Mouse (Mus musculus): ENCODE data around the gene Adamts13. TPM values are rescaled to one million over a fixed set of nuclear protein-coding genes. Genes with fewer than 3 reads are reported as not detected.

Adamts13 gene
- polyA plus RNA-seq, 1 experiment from 2014 or later, result 0.22 TPM

- no peaks in the 10 kb centered on the region for H3K4me1 ChIP-seq
- H3K9me3 ChIP-seq, result no peaks in the 10 kb centered on the region
- H3K9ac ChIP-seq (replicated peaks), result no peak overlapping the region
- WGBS, result 81% methylated on average over 4 of the region's 4 CpGs
- no peaks in the 10 kb centered on the region for H3K36me3 ChIP-seq
- no peak overlapping the region for H3K4me2 ChIP-seq (replicated peaks)
- ATAC-seq (replicated peaks), result no peak
- no peak overlapping the region for H3K4me3 ChIP-seq
- H3K27ac ChIP-seq (replicated peaks), result no peak overlapping the region
- H3K27me3 ChIP-seq, result no peaks in the 10 kb centered on the region
These were observed 71.0 kb downstream of the Adamts13 start for GRCm38 (mm10) chr2:27044166-27044565.

GRCm38 (mm10) chr2:27044641-27045040, 71.4 kb downstream of the Adamts13 start:
- no peak for ATAC-seq (replicated peaks)
- Histone ChIP-seq H3K27me3 (no peaks in the 10 kb centered on the region), H3K27ac (replicated peaks) (no peak overlapping the region), H3K4me2 (replicated peaks) (no peak overlapping the region), H3K9me3 (no peaks in the 10 kb centered on the region), H3K4me1 (no peaks in the 10 kb centered on the region), H3K36me3 (no peaks in the 10 kb centered on the region), H3K9ac (replicated peaks) (no peak overlapping the region), H3K4me3 (no peak overlapping the region)
- WGBS, result 79% methylated on average over 3 of the region's 3 CpGs

- H3K27me3 ChIP-seq, result no peaks in the 10 kb centered on the region
These were observed 73.0 kb downstream of the Adamts13 start for GRCm38 (mm10) chr2:27045979-27046770.

GRCm38 (mm10) chr2:27049408-27049807, 76.2 kb downstream of the Adamts13 start:
- Histone ChIP-seq H3K4me2 (replicated peaks) (no peak overlapping the region), H3K36me3 (no peaks in the 10 kb centered on the region), H3K9ac (replicated peaks) (no peak overlapping the region), H3K9me3 (no peaks in the 10 kb centered on the region), H3K4me3 (no peak overlapping the region), H3K27ac (replicated peaks) (no peak overlapping the region), H3K27me3 (no peaks in the 10 kb centered on the region), H3K4me1 (no peaks in the 10 kb centered on the region)
- WGBS, result 38% methylated on average over 6 of the region's 6 CpGs
- no peak for ATAC-seq (replicated peaks)

More at GRCm38 (mm10) chr2:27045979-27046770, 73.0 kb downstream of the Adamts13 start:
- no peak overlapping the region for H3K4me3 ChIP-seq
- H3K27ac ChIP-seq (replicated peaks), result no peak overlapping the region
- ATAC-seq (replicated peaks), result no peak
- no peak overlapping the region for H3K4me2 ChIP-seq (replicated peaks)
- no peaks in the 10 kb centered on the region for H3K9me3 ChIP-seq
- H3K9ac ChIP-seq (replicated peaks), result no peak overlapping the region
- 69% methylated on average over 8 of the region's 8 CpGs for WGBS
- H3K4me1 ChIP-seq, result no peaks in the 10 kb centered on the region
- H3K36me3 ChIP-seq, result no peaks in the 10 kb centered on the region

- H3K36me3 ChIP-seq, result no peaks in the 10 kb centered on the region
- H3K4me3 ChIP-seq, result no peak overlapping the region
- no peak overlapping the region for H3K27ac ChIP-seq (replicated peaks)
- WGBS, result 63% methylated on average over 4 of the region's 4 CpGs
- no peak overlapping the region for H3K4me2 ChIP-seq (replicated peaks)
- H3K9me3 ChIP-seq, result no peaks in the 10 kb centered on the region
- H3K9ac ChIP-seq (replicated peaks), result no peak overlapping the region
- ATAC-seq (replicated peaks), result no peak
- no peaks in the 10 kb centered on the region for H3K27me3 ChIP-seq
- H3K4me1 ChIP-seq, result peaks cover 3% of the 10 kb centered on the region; the same call in 1 of the 2 replicates
These were observed 85.0 kb downstream of the Adamts13 start for GRCm38 (mm10) chr2:27058251-27058650.

- Histone ChIP-seq H3K27ac (replicated peaks) (no peak overlapping the region), H3K4me2 (replicated peaks) (no peak overlapping the region), H3K4me1 (peaks cover 3% of the 10 kb centered on the region; the same call in 1 of the 2 replicates), H3K27me3 (no peaks in the 10 kb centered on the region), H3K4me3 (no peak overlapping the region), H3K36me3 (no peaks in the 10 kb centered on the region), H3K9me3 (no peaks in the 10 kb centered on the region), H3K9ac (replicated peaks) (no peak overlapping the region)
- no peak for ATAC-seq (replicated peaks)
- WGBS, result 50% methylated on average over 12 of the region's 12 CpGs
These were observed 85.5 kb downstream of the Adamts13 start for GRCm38 (mm10) chr2:27058751-27059150.

GRCm38 (mm10) chr2:27059187-27059586, 86.0 kb downstream of the Adamts13 start:
- H3K4me1 ChIP-seq, result peaks cover 3% of the 10 kb centered on the region; the same call in 1 of the 2 replicates
- 80% methylated on average over 9 of the region's 9 CpGs for WGBS
- H3K36me3 ChIP-seq, result no peaks in the 10 kb centered on the region
- no peak overlapping the region for H3K4me2 ChIP-seq (replicated peaks)
- H3K9ac ChIP-seq (replicated peaks), result no peak overlapping the region
- no peak overlapping the region for H3K4me3 ChIP-seq
- H3K27me3 ChIP-seq, result no peaks in the 10 kb centered on the region
- no peak for ATAC-seq (replicated peaks)
- no peaks in the 10 kb centered on the region for H3K9me3 ChIP-seq
- no peak overlapping the region for H3K27ac ChIP-seq (replicated peaks)

Other genes starting within 250 kb of the Adamts13 start
- gene Abo, start 108.4 kb upstream of the Adamts13 start, polyA plus RNA-seq (2015; fragmentation: Nextera tagmentation; extraction: Ambion mirVana), result not detected in 2 replicates
- 27.7 and 29.7 TPM in 2 replicates for gene Surf6, start 70.5 kb upstream of the Adamts13 start, polyA plus RNA-seq (2015; fragmentation: Nextera tagmentation; extraction: Ambion mirVana)
- 177 and 184 TPM in 2 replicates for gene Med22, start 62.7 kb upstream of the Adamts13 start, polyA plus RNA-seq (2015; fragmentation: Nextera tagmentation; extraction: Ambion mirVana)
- 533 and 546 TPM in 2 replicates for gene Rpl7a, start 62.7 kb upstream of the Adamts13 start, polyA plus RNA-seq (2015; fragmentation: Nextera tagmentation; extraction: Ambion mirVana)
- 58.9 and 61.9 TPM in 2 replicates for gene Surf2, start 57.0 kb upstream of the Adamts13 start, polyA plus RNA-seq (2015; fragmentation: Nextera tagmentation; extraction: Ambion mirVana)
- gene Surf1, start 56.9 kb upstream of the Adamts13 start, polyA plus RNA-seq (2015; fragmentation: Nextera tagmentation; extraction: Ambion mirVana), result 74.0 and 77.3 TPM in 2 replicates
- 100 and 101 TPM in 2 replicates for gene Surf4, start 39.5 kb upstream of the Adamts13 start, polyA plus RNA-seq (2015; fragmentation: Nextera tagmentation; extraction: Ambion mirVana)
- 0.17 and 0.22 TPM in 2 replicates for gene Stkld1, start 39.4 kb upstream of the Adamts13 start, polyA plus RNA-seq (2015; fragmentation: Nextera tagmentation; extraction: Ambion mirVana)
- 38.4 and 38.8 TPM in 2 replicates for gene Rexo4, start 9.0 kb upstream of the Adamts13 start, polyA plus RNA-seq (2015; fragmentation: Nextera tagmentation; extraction: Ambion mirVana)
- gene Cacfd1, start 36.5 kb downstream of the Adamts13 start, polyA plus RNA-seq (2015; fragmentation: Nextera tagmentation; extraction: Ambion mirVana), result 120 and 121 TPM in 2 replicates
- 5.2 TPM in 2 replicates for gene Slc2a6, start 54.6 kb downstream of the Adamts13 start, polyA plus RNA-seq (2015; fragmentation: Nextera tagmentation; extraction: Ambion mirVana)
- 0.17 TPM in 1 of 2 replicates, not detected in the other for gene Mymk, start 98.8 kb downstream of the Adamts13 start, polyA plus RNA-seq (2015; fragmentation: Nextera tagmentation; extraction: Ambion mirVana)
- 6.8 and 9.5 TPM in 2 replicates for gene Adamtsl2, start 106.0 kb downstream of the Adamts13 start, polyA plus RNA-seq (2015; fragmentation: Nextera tagmentation; extraction: Ambion mirVana)
- gene Fam163b, start 169.1 kb downstream of the Adamts13 start, polyA plus RNA-seq (2015; fragmentation: Nextera tagmentation; extraction: Ambion mirVana), result 3.5 and 4.6 TPM in 2 replicates
- gene Dbh, start 191.8 kb downstream of the Adamts13 start, polyA plus RNA-seq (2015; fragmentation: Nextera tagmentation; extraction: Ambion mirVana), result 0.06 TPM in 1 of 2 replicates, not detected in the other